Mouse (Mus musculus): ENCODE data around the gene Sbsn.
"Not testable (repeated sequence)": the region's sequence is repeated elsewhere in the genome, so short reads cannot be mapped to it uniquely, and the experiment has no call there.

The Sbsn gene

GRCm38 (mm10) chr7:30751086-30751669, at the start of gene Sbsn:
Sbsn (plus strand) TSS chr7:30751471.
- DNase-seq = no peak

- DNase-seq = no peak
Measured at GRCm38 (mm10) chr7:30706214-30706882, 44.9 kb upstream of the Sbsn start.

GRCm38 (mm10) chr7:30707441-30707840, 43.8 kb upstream of the Sbsn start:
- DNase-seq = no peak

- DNase-seq = no peak
Measured at GRCm38 (mm10) chr7:30711942-30712341, 39.3 kb upstream of the Sbsn start, which contains the start of gene Atp4a. Atp4a (plus strand) TSS chr7:30712209.

GRCm38 (mm10) chr7:30717006-30717715, 34.1 kb upstream of the Sbsn start:
- DNase-seq = peak; percentile 66

GRCm38 (mm10) chr7:30717716-30718046, 33.6 kb upstream of the Sbsn start:
- DNase-seq = no peak

GRCm38 (mm10) chr7:30719669-30720068, 31.6 kb upstream of the Sbsn start:
- no peak for DNase-seq

- DNase-seq = no peak
Measured at GRCm38 (mm10) chr7:30721286-30721685, 30.0 kb upstream of the Sbsn start.

GRCm38 (mm10) chr7:30723274-30723953, 27.9 kb upstream of the Sbsn start:
- DNase-seq = no peak

- DNase-seq = no peak
Measured at GRCm38 (mm10) chr7:30728214-30728613, 23.1 kb upstream of the Sbsn start.

- DNase-seq = no peak
Measured at GRCm38 (mm10) chr7:30728739-30729395, 22.4 kb upstream of the Sbsn start.

- DNase-seq = peak; percentile 97
Measured at GRCm38 (mm10) chr7:30729396-30730063, 21.7 kb upstream of the Sbsn start, which contains the start of gene Tmem147. Tmem147 (minus strand) TSS chr7:30729540.

- DNase-seq = not testable (repeated sequence)
Measured at GRCm38 (mm10) chr7:30730064-30730722, 21.1 kb upstream of the Sbsn start.

- DNase-seq = peak; percentile 42
Measured at GRCm38 (mm10) chr7:30736211-30736610, 15.1 kb upstream of the Sbsn start.

GRCm38 (mm10) chr7:30742570-30742969, 8.7 kb upstream of the Sbsn start:
- DNase-seq = not testable (repeated sequence)

GRCm38 (mm10) chr7:30743617-30744016, 7.7 kb upstream of the Sbsn start, which contains the start of gene Gapdhs:
Gapdhs (minus strand) TSS chr7:30743681.
- not testable (repeated sequence) for DNase-seq

- DNase-seq = no peak
Measured at GRCm38 (mm10) chr7:30744022-30744598, 7.2 kb upstream of the Sbsn start.

- no peak for DNase-seq
Measured at GRCm38 (mm10) chr7:30747525-30748204, 3.6 kb upstream of the Sbsn start.

- no peak for DNase-seq
Measured at GRCm38 (mm10) chr7:30749824-30750606, 1.3 kb upstream of the Sbsn start.

GRCm38 (mm10) chr7:30757001-30757400, 5.7 kb downstream of the Sbsn start:
- no peak for DNase-seq
